ENCODE assay signal across 10 mouse cellular contexts in genomic region chr1:121085101-121085727, GRCm38 (mm10).
DNase-seq lines count a peak whose midpoint lies in the region.
"Had no signal": no experiment of that assay in that cellular context is flagged by ENCODE, and none has a peak within 500 bp of the region (broad histone marks: within the 10 kb centered on the region; RNA-seq: fewer than 3 reads in every experiment).

No protein-coding gene starts in this region.

- intact Hi-C loops in heart, postnatal 10 days (cut with DNase I) = no loop called here

- no peak overlapping the region for H3K4me3 ChIP-seq in heart, embryonic 10.5 days
- no peak overlapping the region for H3K4me3 ChIP-seq in limb, embryonic 10.5 days
- H3K4me3 ChIP-seq: liver, embryonic 13.5 days; stomach, embryonic 15.5 days had no signal

- H3K9me3 ChIP-seq in heart, embryonic 10.5 days = no peaks in the 10 kb centered on the region
- no peaks in the 10 kb centered on the region for H3K9me3 ChIP-seq in limb, embryonic 10.5 days (replicated peaks)
- H3K9me3 ChIP-seq: liver, embryonic 13.5 days; stomach, embryonic 15.5 days had no signal

- peaks cover 5% of the 10 kb centered on the region; the same call in 1 of the 2 replicates for H3K4me1 ChIP-seq in heart, embryonic 10.5 days
- H3K4me1 ChIP-seq in limb, embryonic 10.5 days = peaks cover 17% of the 10 kb centered on the region
- H3K4me1 ChIP-seq: liver, embryonic 13.5 days; stomach, embryonic 15.5 days had no signal

- peak; percentile 61 for DNase-seq in heart, adult 11 months
- no peak for DNase-seq in heart, embryonic 10.5 days (ENCODE audit: low spot score)
- DNase-seq in right cerebral cortex, postnatal 10 days (ENCODE audit: low spot score in 2 of 2) = peak; percentile 64 to 73
- DNase-seq in right cerebral cortex, adult 18-20 months = no peak
- peak; percentile 40 for DNase-seq in limb, embryonic 10.5 days (ENCODE audit: low spot score)
- DNase-seq in adrenal gland, postnatal 14 days = no peak
- no peak for DNase-seq in layer of hippocampus, adult 18-20 months (ENCODE audit: low spot score in 2 of 2)
- DNase-seq in heart, postnatal 10 days = no peak
- DNase-seq: liver, embryonic 13.5 days had no signal

- WGBS in heart, embryonic 10.5 days = 66% methylated on average over 2 of the region's 2 CpGs
- WGBS in limb, embryonic 10.5 days = 49% methylated on average over 2 of the region's 2 CpGs

- no peaks in the 10 kb centered on the region for H3K36me3 ChIP-seq in heart, embryonic 10.5 days
- H3K36me3 ChIP-seq in limb, embryonic 10.5 days = no peaks in the 10 kb centered on the region
- H3K36me3 ChIP-seq: liver, embryonic 13.5 days; stomach, embryonic 15.5 days had no signal

- H3K27ac ChIP-seq in heart, embryonic 10.5 days = no peak overlapping the region
- no peak overlapping the region for H3K27ac ChIP-seq in limb, embryonic 10.5 days
- H3K27ac ChIP-seq: liver, embryonic 13.5 days; stomach, embryonic 15.5 days had no signal

- H3K27me3 ChIP-seq in heart, embryonic 10.5 days (ENCODE audit: insufficient read depth, poor library complexity, severe bottlenecking) = no peaks in the 10 kb centered on the region; the same call in 1 of the 2 replicates
- no peaks in the 10 kb centered on the region; the same call in 1 of the 2 replicates for H3K27me3 ChIP-seq in limb, embryonic 10.5 days (ENCODE audit: low read depth, poor library complexity, severe bottlenecking)
- H3K27me3 ChIP-seq: liver, embryonic 13.5 days; stomach, embryonic 15.5 days had no signal

Comparison
In these comparisons a context has a peak if more than half of its experiments do, and no peak if none do; other contexts are left out.
1. DNase-seq: peak in heart, adult 11 months (single experiment), right cerebral cortex, postnatal 10 days (2 of 2) and limb, embryonic 10.5 days (single experiment); none in heart, embryonic 10.5 days (single experiment), right cerebral cortex, adult 18-20 months (single experiment), adrenal gland, postnatal 14 days (single experiment), layer of hippocampus, adult 18-20 months (0 of 2) and heart, postnatal 10 days (0 of 2).